Mouse (Mus musculus) heart, adult 2 months (tissue): ENCODE results near the gene Timm50.

Source experiments
- CTCF ChIP-seq: fragments of 200-600 bp; IDR thresholded peaks from 2 replicates; pipeline ENCODE4 v1.8.1; 2022; ENCODE audit warnings: antibody characterized with exemption, mild to moderate bottlenecking, moderate library complexity
- EP300 ChIP-seq: fragments of 200-500 bp; IDR thresholded peaks from 2 replicates; pipeline ENCODE4 v1.6.1; 2011; ENCODE audit warnings: low read depth, low read length, control low read depth; ENCODE audit not compliant: insufficient read depth

GRCm38 (mm10) chr7:28309737-28310136, 2.1 kb downstream of the Timm50 start:
- TF ChIP-seq CTCF (no peak), EP300 (no peak)
